Mouse (Mus musculus) heart, embryonic 14.5 days (tissue): ENCODE results near the gene Lsm4. TPM values are rescaled to one million over a fixed set of nuclear protein-coding genes. Genes with fewer than 3 reads are reported as not detected.

Experiments
- ATAC-seq: fragments of 200-750 bp; cut with Nextera tagmentation; 2 replicates; pipeline ENCODE4 v1.8.0; 2017; ENCODE audit warnings: low read depth, moderate TSS enrichment; ENCODE audit not compliant: insufficient number of reproducible peaks, insufficient read depth, low FRiP score
- H3K27ac ChIP-seq, 2 experiments: fragments of 200-500 bp in 1 of 2; fragments of 300-500 bp in 1 of 2; sonication (generic) in 1 of 2; replicated peaks in 1 of 2; 2 replicates each; pipeline ENCODE4 v1.5.1; 2012 to 2014; ENCODE audit warnings: low read depth in 2 of 2, low read length in 2 of 2, control low read depth in 1 of 2, mild to moderate bottlenecking in 1 of 2, mixed read lengths in 1 of 2; ENCODE audit not compliant: control insufficient read depth in 1 of 2, insufficient read depth in 1 of 2
- H3K27me3 ChIP-seq: fragments of 300-500 bp; sonication (generic); 2 replicates; pipeline ENCODE4 v1.6.1; 2014; ENCODE audit warnings: mild to moderate bottlenecking, low read length, control low read depth; ENCODE audit not compliant: control insufficient read depth, insufficient read depth
- H3K36me3 ChIP-seq: fragments of 300-500 bp; sonication (generic); 2 replicates; pipeline ENCODE4 v1.6.1; 2014; ENCODE audit warnings: mild to moderate bottlenecking, control low read depth, low read length, mixed read lengths; ENCODE audit not compliant: control insufficient read depth, insufficient read depth
- H3K4me1 ChIP-seq, 2 experiments: fragments of 200-500 bp in 1 of 2; fragments of 300-500 bp in 1 of 2; sonication (generic) in 1 of 2; 2 replicates each; pipeline ENCODE4 v1.6.1; 2012 to 2014; ENCODE audit warnings: low read length in 2 of 2, control low read depth in 1 of 2, mixed read lengths in 1 of 2; ENCODE audit not compliant: control insufficient read depth in 2 of 2, insufficient read depth in 2 of 2
- H3K4me2 ChIP-seq: fragments of 300-500 bp; sonication (generic); 2 replicates; pipeline ENCODE4 v1.6.1; 2014; ENCODE audit warnings: mild to moderate bottlenecking, low read length
- H3K4me3 ChIP-seq, 2 experiments: fragments of 200-500 bp in 1 of 2; fragments of 300-500 bp in 1 of 2; sonication (generic) in 1 of 2; 2 replicates each; pipeline ENCODE4 v1.5.1; 2012 to 2014; ENCODE audit warnings: low read length in 2 of 2, mild to moderate bottlenecking in 2 of 2, control low read depth in 1 of 2, low read depth in 1 of 2, moderate library complexity in 1 of 2; ENCODE audit not compliant: control insufficient read depth in 1 of 2, insufficient read depth in 1 of 2
- H3K9ac ChIP-seq: fragments of 300-500 bp; sonication (generic); 2 replicates; pipeline ENCODE4 v1.6.1; 2014; ENCODE audit warnings: mild to moderate bottlenecking, low read length
- H3K9me3 ChIP-seq: fragments of 300-500 bp; sonication (generic); 2 replicates; pipeline ENCODE4 v1.6.1; 2016; ENCODE audit warnings: low read length, control low read depth; ENCODE audit not compliant: control insufficient read depth
- WGBS: fragments of 180-500 bp; shearing (Covaris S2); extraction: QIAGEN DNeasy Blood & Tissue Kit; methylation state at CpG from one replicate; pipeline ENCODE4 v1.1.7; 2014; 5-methylcytosine and 5-hydroxymethylcytosine counted together
- polyA plus RNA-seq: library from polyadenylated mRNA; unstranded; fragments of >200 nt; fragmentation: Nextera tagmentation; extraction: Ambion mirVana; gene quantifications from 2 replicates; pipeline ENCODE4 v1.2.1, GENCODE M21; 2014

The Lsm4 gene
- polyA plus RNA-seq, 1 experiment from 2014 or later, result 334 TPM

DNA sequence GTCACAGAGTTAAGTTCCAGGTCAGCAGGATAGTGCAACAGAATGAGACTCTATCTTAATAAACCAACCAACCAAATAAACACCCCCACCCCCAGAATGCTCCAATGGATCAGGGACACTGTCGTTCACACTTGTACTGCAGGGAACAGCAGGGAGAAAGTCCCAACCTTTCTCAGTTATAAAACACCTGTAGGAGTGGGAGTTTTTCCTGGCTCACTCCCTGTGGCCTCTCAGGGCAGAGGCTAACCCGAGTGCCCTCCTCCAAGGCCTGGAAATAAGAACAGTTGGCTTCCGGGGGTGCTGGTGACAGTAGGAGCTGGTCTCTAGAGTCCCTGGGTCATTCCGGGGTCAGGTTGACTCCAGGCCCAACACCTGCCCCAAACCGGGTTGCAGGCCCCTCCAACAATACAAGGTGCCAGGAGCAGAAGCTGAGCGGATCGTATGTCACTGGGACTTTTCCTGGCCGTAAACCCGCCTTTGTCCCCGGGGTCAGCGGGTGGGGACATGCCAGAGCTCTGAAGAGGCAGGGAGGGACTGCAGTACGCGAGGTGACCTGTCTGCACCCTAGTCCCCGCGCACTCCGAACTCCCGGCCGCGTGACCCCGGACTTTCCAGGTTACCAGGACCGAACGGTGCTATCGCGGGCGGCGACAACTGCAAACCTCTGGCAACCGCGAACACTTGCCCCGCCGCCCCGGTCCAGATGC lies 14.0 kb upstream of the Lsm4 start:
- peak; percentile 61 for ATAC-seq
- peaks cover 34% of the 10 kb centered on the region for H3K36me3 ChIP-seq
- peak overlapping the region; percentile 88 to 89 for H3K4me3 ChIP-seq
- no peaks in the 10 kb centered on the region for H3K9me3 ChIP-seq
- WGBS, result under 1% methylated on average over 31 of the region's 31 CpGs
- peaks cover 15 to 23% of the 10 kb centered on the region in 2 experiments for H3K4me1 ChIP-seq
- H3K4me2 ChIP-seq, result peak overlapping the region; percentile 95
- H3K27me3 ChIP-seq, result no peaks in the 10 kb centered on the region
- peak overlapping the region; percentile 95 for H3K9ac ChIP-seq
- peak overlapping the region; percentile 82 to 89 for H3K27ac ChIP-seq

DNA sequence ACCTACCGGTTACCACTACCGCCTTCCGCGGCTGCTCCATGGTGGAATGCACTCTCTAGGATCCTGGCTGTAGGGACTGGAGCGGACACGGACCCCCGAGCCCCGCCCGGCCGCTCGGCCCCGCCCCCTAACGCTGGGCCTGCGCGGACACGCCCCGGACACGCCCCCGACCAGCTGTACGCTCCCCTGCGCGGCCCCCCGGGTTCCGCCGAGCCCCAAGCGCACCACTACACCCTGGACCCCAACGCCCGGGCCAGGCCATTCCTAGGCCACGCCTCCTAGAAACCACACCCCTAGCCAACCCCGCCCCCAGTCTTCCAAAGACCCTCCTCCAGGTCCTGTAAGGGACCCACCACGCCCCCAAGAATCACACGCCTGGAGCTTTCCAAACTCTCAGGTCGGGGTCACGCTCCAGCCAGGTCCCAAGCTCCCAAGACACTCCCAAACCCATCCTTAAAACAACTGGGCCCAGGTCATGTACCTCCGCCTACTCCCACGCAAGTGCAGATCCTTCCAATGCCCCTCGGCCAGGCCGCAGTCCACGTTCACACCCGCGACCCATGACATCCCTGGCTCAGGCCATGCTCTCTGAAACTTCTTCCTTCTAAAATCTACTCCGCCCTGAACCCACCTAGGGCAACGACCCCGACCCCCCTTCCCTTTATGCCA lies 13.3 kb upstream of the Lsm4 start:
- peak; percentile 96 for ATAC-seq
- Histone ChIP-seq H3K9ac (peak overlapping the region; percentile 95), H3K4me2 (peak overlapping the region; percentile 95), H3K27ac (peak overlapping the region; percentile 82 to 89), H3K4me1 (peaks cover 15 to 23% of the 10 kb centered on the region in 2 experiments), H3K9me3 (no peaks in the 10 kb centered on the region), H3K27me3 (no peaks in the 10 kb centered on the region), H3K4me3 (peak overlapping the region; percentile 88 to 89), H3K36me3 (peaks cover 28% of the 10 kb centered on the region)
- WGBS, result 1% methylated on average over 44 of the region's 44 CpGs

DNA sequence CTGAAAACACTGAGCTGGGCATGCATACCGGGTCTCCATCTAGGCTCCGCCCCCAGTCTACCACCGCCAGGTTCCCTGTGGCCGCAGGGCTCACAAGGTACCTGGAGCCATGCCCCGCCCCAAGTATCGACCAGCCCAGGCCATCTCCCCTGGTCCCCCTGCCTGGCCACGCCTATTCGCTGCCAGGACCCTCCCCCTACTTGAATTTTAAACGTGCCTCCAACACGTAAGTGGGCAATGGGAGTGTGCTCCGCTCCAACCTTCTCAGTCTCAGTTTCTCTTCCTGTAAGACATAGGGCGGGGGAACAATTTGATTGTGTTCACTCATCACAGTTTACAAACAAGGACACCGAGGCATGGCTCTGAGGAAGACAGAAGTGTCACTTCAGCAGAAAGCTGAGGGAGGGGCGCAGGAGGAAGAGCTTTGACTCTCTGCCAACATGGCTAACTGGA lies 12.7 kb upstream of the Lsm4 start, which contains the start of gene Pgpep1:
Pgpep1 (minus strand) TSS at position 116 of the 453 bp plus-strand sequence.
- H3K36me3 ChIP-seq, result peaks cover 22% of the 10 kb centered on the region
- H3K27ac ChIP-seq, result peak within 1 kb of the TSS; percentile 82 to 89
- H3K27me3 ChIP-seq, result no peaks in the 10 kb centered on the region
- H3K9me3 ChIP-seq, result no peaks in the 10 kb centered on the region
- H3K4me1 ChIP-seq, result peaks cover 15 to 23% of the 10 kb centered on the region in 2 experiments
- 4% methylated on average over 14 of the region's 14 CpGs for WGBS
- peak within 1 kb of the TSS; percentile 88 to 89 for H3K4me3 ChIP-seq
- peak within 1 kb of the TSS; percentile 95 for H3K9ac ChIP-seq
- peak within 1 kb of the TSS; percentile 95 for H3K4me2 ChIP-seq
- peak; percentile 50 for ATAC-seq

GRCm38 (mm10) chr8:70663691-70664090 lies 9.4 kb upstream of the Lsm4 start:
- Histone ChIP-seq H3K27ac (no peak overlapping the region), H3K27me3 (no peaks in the 10 kb centered on the region), H3K4me3 (no peak overlapping the region), H3K9me3 (no peaks in the 10 kb centered on the region), H3K4me1 (peaks cover 5 to 11% of the 10 kb centered on the region in 2 experiments; a peak in 3 of 4 replicates), H3K4me2 (no peak overlapping the region), H3K9ac (no peak overlapping the region), H3K36me3 (no peaks in the 10 kb centered on the region)
- 51% methylated on average over 4 of the region's 4 CpGs for WGBS
- ATAC-seq, result no peak

DNA sequence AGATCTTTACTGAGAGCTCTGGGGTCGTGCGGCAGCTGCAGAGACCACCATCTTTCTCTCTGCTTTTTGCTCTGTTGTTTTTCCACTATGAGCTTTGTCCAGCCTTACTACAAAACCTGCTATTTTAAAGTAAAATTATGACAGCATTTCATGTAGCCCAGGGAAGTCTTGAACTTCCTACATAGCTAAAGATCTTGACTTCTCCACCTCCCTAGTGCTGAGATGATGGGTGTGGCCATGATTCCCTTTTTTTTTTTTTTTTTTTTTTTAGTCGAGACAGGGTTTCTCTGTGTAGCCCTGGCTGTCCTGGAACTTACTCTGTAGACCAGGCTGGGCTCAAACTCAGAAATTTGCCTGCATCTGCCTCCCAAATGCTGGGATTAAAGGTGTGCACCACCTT lies 8.4 kb upstream of the Lsm4 start:
- Histone ChIP-seq H3K4me2 (no peak overlapping the region), H3K9ac (no peak overlapping the region), H3K27ac (no peak overlapping the region), H3K4me1 (peaks cover 5 to 6% of the 10 kb centered on the region in 2 experiments; a peak in 3 of 4 replicates), H3K36me3 (no peaks in the 10 kb centered on the region), H3K9me3 (no peaks in the 10 kb centered on the region), H3K27me3 (no peaks in the 10 kb centered on the region), H3K4me3 (no peak overlapping the region)
- WGBS, result 70% methylated on average over 3 of the region's 3 CpGs
- no peak for ATAC-seq

DNA sequence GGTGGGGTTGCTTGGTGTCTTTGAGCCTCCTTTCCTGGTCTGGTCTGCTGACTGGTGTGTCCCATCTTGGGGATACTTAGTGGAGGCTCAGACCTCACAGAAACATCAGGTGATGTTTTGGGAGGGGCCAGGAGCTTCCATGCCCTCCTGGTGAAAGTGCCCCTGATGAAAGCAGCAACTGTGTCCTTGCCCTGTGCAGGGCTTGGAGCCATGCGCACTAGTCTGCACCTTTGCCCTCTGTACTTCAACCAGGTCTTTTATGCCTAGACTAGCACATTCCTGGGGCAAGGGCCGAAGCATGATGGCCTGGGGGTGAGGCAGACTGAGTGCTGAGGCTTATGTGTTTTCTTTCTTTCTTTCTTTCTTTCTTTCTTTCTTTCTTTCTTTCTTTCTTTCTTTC lies 7.4 kb upstream of the Lsm4 start:
- Histone ChIP-seq H3K4me3 (no peak overlapping the region), H3K4me1 (peaks cover 0 to under 1% of the 10 kb centered on the region in 2 experiments; a peak in 3 of 4 replicates), H3K36me3 (no peaks in the 10 kb centered on the region), H3K27ac (no peak overlapping the region), H3K9me3 (no peaks in the 10 kb centered on the region), H3K27me3 (no peaks in the 10 kb centered on the region), H3K4me2 (no peak overlapping the region), H3K9ac (no peak overlapping the region)
- WGBS, result 81% methylated on average over 2 of the region's 2 CpGs
- no peak for ATAC-seq

GRCm38 (mm10) chr8:70667071-70667470 lies 6.0 kb upstream of the Lsm4 start:
- Histone ChIP-seq H3K36me3 (no peaks in the 10 kb centered on the region), H3K4me3 (no peak overlapping the region), H3K4me2 (no peak overlapping the region), H3K4me1 (no peaks in the 10 kb centered on the region), H3K27me3 (no peaks in the 10 kb centered on the region), H3K9ac (no peak overlapping the region), H3K9me3 (no peaks in the 10 kb centered on the region), H3K27ac (no peak overlapping the region)
- no peak for ATAC-seq
- WGBS, result 58% methylated on average over 5 of the region's 5 CpGs
